Mouse (Mus musculus) kidney, adult 2 months (tissue): ENCODE results near the gene Pcdh7. TPM values are rescaled to one million over a fixed set of nuclear protein-coding genes. Genes with fewer than 3 reads are reported as not detected.

Source experiments
- DNase-seq: peaks from one replicate; pipeline ENCODE4 v3.0.0; 2021
- H3K27ac ChIP-seq: fragments of 200-500 bp; 2 replicates; pipeline ENCODE4 v1.5.1; 2012; ENCODE audit warnings: low read depth, low read length, control low read depth, inconsistent platforms; ENCODE audit not compliant: insufficient read depth
- H3K27me3 ChIP-seq: fragments of 200-500 bp; replicated peaks from 2 replicates; pipeline ENCODE4 v1.6.1; 2012; ENCODE audit warnings: mild to moderate bottlenecking, moderate library complexity, low read length, inconsistent platforms; ENCODE audit not compliant: control insufficient read depth, insufficient read depth
- H3K36me3 ChIP-seq: fragments of 200-500 bp; 2 replicates; pipeline ENCODE4 v1.6.1; 2012; ENCODE audit warnings: mild to moderate bottlenecking, moderate library complexity, low read length, inconsistent platforms; ENCODE audit not compliant: control insufficient read depth, insufficient read depth
- H3K4me1 ChIP-seq: fragments of 200-500 bp; 2 replicates; pipeline ENCODE4 v1.6.1; 2011; ENCODE audit warnings: low read length; ENCODE audit not compliant: control insufficient read depth, insufficient read depth
- H3K4me3 ChIP-seq: fragments of 200-500 bp; 2 replicates; pipeline ENCODE4 v1.5.1; 2011; ENCODE audit warnings: mild to moderate bottlenecking, low read depth, low read length, control low read depth; ENCODE audit not compliant: insufficient read depth
- CTCF ChIP-seq: fragments of 200-500 bp; conservative IDR thresholded peaks from 2 replicates; pipeline ENCODE4 v1.5.1; 2011; ENCODE audit warnings: low read depth, mild to moderate bottlenecking, control low read depth, low read length, moderate library complexity, mixed read lengths; ENCODE audit not compliant: insufficient read depth, insufficient read length
- POLR2A ChIP-seq: fragments of 200-500 bp; IDR thresholded peaks from one replicate; pipeline ENCODE4 v1.6.1; 2011; ENCODE audit warnings: low read depth, low read length, control low read depth
- WGBS: fragments of 180-500 bp; shearing (Covaris S2); methylation state at CpG from one replicate; pipeline ENCODE4 v1.1.7; 2018; 5-methylcytosine and 5-hydroxymethylcytosine counted together
- polyA plus RNA-seq: library from polyadenylated mRNA; depleted of rRNA; stranded (reverse); fragments of >200 nt; gene quantifications from 2 replicates; pipeline ENCODE4 v1.2.3, GENCODE M21; 2012

Pcdh7 gene
- polyA plus RNA-seq, 1 experiment = 7.1 TPM

- Histone ChIP-seq H3K4me3 (no peak overlapping the region), H3K27me3 (no peaks in the 10 kb centered on the region), H3K36me3 (no peaks in the 10 kb centered on the region), H3K27ac (no peak overlapping the region), H3K4me1 (no peaks in the 10 kb centered on the region)
- no peak for TF ChIP-seq POLR2A
- TF ChIP-seq CTCF = no peak
- 73% methylated on average over 5 of the region's 5 CpGs for WGBS
- DNase-seq = no peak
Observed at GRCm38 (mm10) chr5:57841357-57842119, 123.8 kb downstream of the Pcdh7 start.

- Histone ChIP-seq H3K36me3 (no peaks in the 10 kb centered on the region), H3K4me3 (no peak overlapping the region), H3K27ac (no peak overlapping the region), H3K27me3 (no peaks in the 10 kb centered on the region), H3K4me1 (no peaks in the 10 kb centered on the region)
- WGBS = 70% methylated on average over 3 of the region's 3 CpGs
- TF ChIP-seq POLR2A = no peak
- no peak for TF ChIP-seq CTCF
- DNase-seq = no peak
Observed at GRCm38 (mm10) chr5:57847500-57847899, 129.7 kb downstream of the Pcdh7 start.

GRCm38 (mm10) chr5:57850111-57850510, 132.3 kb downstream of the Pcdh7 start:
- TF ChIP-seq CTCF = no peak
- TF ChIP-seq POLR2A = no peak
- no peaks in the 10 kb centered on the region for H3K4me1 ChIP-seq
- no peak overlapping the region for H3K4me3 ChIP-seq
- no peaks in the 10 kb centered on the region for H3K36me3 ChIP-seq
- 79% methylated on average over 2 of the region's 2 CpGs for WGBS
- no peak overlapping the region for H3K27ac ChIP-seq
- no peak for DNase-seq
- no peaks in the 10 kb centered on the region for H3K27me3 ChIP-seq

- Histone ChIP-seq H3K27ac (no peak overlapping the region), H3K4me3 (no peak overlapping the region), H3K4me1 (no peaks in the 10 kb centered on the region), H3K36me3 (no peaks in the 10 kb centered on the region), H3K27me3 (no peaks in the 10 kb centered on the region)
- WGBS = 81% methylated on average over 3 of the region's 3 CpGs
- no peak for DNase-seq
- TF ChIP-seq POLR2A (no peak), CTCF (no peak)
Observed at GRCm38 (mm10) chr5:57857316-57857715, 139.5 kb downstream of the Pcdh7 start.

GRCm38 (mm10) chr5:57864254-57864653, 146.5 kb downstream of the Pcdh7 start:
- H3K27ac ChIP-seq = no peak overlapping the region
- H3K36me3 ChIP-seq = no peaks in the 10 kb centered on the region
- no peak for TF ChIP-seq POLR2A
- TF ChIP-seq CTCF = no peak
- 91% methylated on average over 3 of the region's 3 CpGs for whole genome bisulfite sequencing
- no peak overlapping the region for H3K4me3 ChIP-seq
- H3K4me1 ChIP-seq = peaks cover 2% of the 10 kb centered on the region; the same call in 1 of the 2 replicates
- no peaks in the 10 kb centered on the region for H3K27me3 ChIP-seq
- DNase-seq = no peak

GRCm38 (mm10) chr5:57865256-57865655, 147.5 kb downstream of the Pcdh7 start:
- Histone ChIP-seq H3K4me1 (peaks cover 2% of the 10 kb centered on the region; the same call in 1 of the 2 replicates), H3K36me3 (no peaks in the 10 kb centered on the region), H3K27me3 (no peaks in the 10 kb centered on the region), H3K4me3 (no peak overlapping the region), H3K27ac (no peak overlapping the region)
- DNase-seq = no peak
- WGBS = 82% methylated on average over 3 of the region's 3 CpGs
- TF ChIP-seq CTCF (no peak), POLR2A (no peak)

- Histone ChIP-seq H3K27me3 (no peaks in the 10 kb centered on the region), H3K4me1 (peaks cover 2% of the 10 kb centered on the region; the same call in 1 of the 2 replicates), H3K4me3 (no peak overlapping the region), H3K36me3 (no peaks in the 10 kb centered on the region), H3K27ac (no peak overlapping the region)
- DNase-seq = no peak
- 51% methylated on average over 1 of the region's 1 CpGs for WGBS
- TF ChIP-seq POLR2A = no peak
- TF ChIP-seq CTCF = no peak
Observed at GRCm38 (mm10) chr5:57866097-57866496, 148.3 kb downstream of the Pcdh7 start.
